Mouse (Mus musculus): ENCODE results near the gene Iqgap2. TPM values are rescaled to one million over a fixed set of nuclear protein-coding genes. Genes with fewer than 3 reads are reported as not detected.

Gene Iqgap2
- polyA plus RNA-seq, 1 experiment from 2014 or later: 16.6 TPM

DNA sequence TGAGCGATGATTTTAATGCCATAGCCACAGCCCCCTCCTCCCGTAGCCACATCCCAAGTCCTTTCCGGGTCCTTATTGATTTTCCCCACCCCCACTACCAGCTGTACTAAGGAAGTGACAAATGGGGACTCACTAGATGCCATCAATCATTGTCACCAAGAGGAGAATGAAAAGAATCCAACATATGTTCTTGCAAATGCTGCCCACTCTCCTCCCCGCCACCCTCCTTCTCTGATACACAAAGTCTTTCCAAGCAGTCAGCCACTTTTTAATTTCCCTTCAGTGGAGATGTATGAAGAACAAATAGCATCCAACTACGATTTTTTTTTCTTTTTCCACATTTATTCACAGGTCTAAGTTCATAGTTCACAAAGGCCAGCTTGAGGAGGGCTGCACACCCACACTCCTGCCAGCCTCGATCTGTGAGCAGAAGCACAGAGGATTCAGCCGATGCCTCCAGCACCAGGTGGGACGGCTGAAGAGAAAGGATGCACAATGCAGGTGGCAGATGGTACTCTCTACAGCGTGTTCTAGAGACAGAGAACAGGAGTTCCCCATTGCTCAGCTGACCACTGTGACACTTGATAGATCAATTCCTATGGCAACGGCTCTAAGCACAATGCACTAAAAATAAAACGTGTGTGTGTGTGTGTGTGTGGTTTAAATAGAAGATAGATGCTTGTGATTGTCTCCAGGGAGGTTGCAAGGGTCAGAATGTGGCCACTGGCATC is 116.6 kb downstream of the Iqgap2 start:
- Histone ChIP-seq H3K27me3 (no peaks in the 10 kb centered on the region), H3K4me1 (peaks cover 25% of the 10 kb centered on the region), H3K27ac (no peak overlapping the region), H3K4me2 (replicated peaks) (no peak overlapping the region), H3K36me3 (no peaks in the 10 kb centered on the region), H3K9ac (no peak overlapping the region), H3K4me3 (no peak overlapping the region), H3K9me3 (no peaks in the 10 kb centered on the region)
- no peak for ATAC-seq (ENCODE audit: insufficient number of reproducible peaks, insufficient read depth, low FRiP score, low TSS enrichment)
- 66% methylated on average over 11 of the region's 11 CpGs for WGBS

DNA sequence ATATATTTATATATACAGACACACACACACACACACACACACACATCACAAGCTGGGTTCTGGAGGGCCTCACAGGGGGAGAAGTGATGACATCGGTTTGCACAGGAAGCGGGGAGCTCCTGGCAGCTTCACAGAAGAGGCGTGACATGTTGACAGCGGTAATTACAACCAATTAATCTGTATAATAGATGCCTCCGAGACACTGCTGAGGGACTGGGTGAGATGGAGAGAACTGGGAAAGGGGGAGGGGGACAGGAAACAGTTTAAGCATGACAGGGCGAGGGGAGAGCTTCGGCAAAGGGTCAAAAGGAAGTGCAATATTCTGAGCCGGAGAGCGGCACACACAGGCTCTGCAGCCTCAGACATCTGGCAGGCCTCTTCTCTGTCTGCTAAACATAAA is 126.7 kb downstream of the Iqgap2 start:
- peak; percentile 39; the same call in 1 of the 2 replicates for ATAC-seq (ENCODE audit: insufficient number of reproducible peaks, insufficient read depth, low FRiP score, low TSS enrichment)
- Histone ChIP-seq H3K27ac (peak overlapping the region; percentile 55), H3K4me1 (peaks cover 17% of the 10 kb centered on the region), H3K27me3 (no peaks in the 10 kb centered on the region), H3K9ac (no peak overlapping the region), H3K4me3 (no peak overlapping the region), H3K9me3 (no peaks in the 10 kb centered on the region), H3K4me2 (replicated peaks) (peak overlapping the region; percentile 34), H3K36me3 (no peaks in the 10 kb centered on the region)
- WGBS: 12% methylated on average over 9 of the region's 9 CpGs

DNA sequence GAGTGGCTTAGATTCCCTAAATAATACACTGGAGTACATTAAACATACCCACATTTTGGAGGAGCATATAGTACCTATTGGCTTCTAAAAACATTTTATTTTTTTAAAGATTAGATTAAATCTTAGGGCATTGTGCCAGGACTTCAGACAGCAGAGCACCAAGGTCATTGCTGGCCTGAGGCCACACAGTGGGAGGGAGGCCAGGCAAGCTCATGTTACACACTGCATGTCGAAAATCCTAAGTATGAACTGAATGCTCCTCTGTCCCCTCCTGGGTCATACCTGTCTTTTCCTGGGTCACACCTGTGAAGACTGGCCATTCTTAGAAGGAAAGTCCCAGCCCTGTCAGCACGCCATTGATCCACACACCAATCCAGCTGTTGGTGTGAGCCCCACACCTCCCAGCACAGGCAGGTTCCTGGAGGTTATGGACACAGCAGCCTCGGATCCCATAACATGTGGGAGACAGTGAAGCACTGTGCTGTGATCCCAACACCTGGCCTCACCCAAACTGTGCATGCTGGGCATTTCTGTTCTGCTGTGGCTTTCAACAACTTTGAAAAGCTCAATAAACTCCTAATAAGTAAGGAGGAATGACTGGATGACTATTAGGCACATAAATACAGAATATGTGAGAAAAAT is 127.7 kb downstream of the Iqgap2 start:
- Histone ChIP-seq H3K27ac (peak overlapping the region; percentile 46; the same call in 1 of the 2 replicates), H3K9ac (no peak overlapping the region), H3K4me1 (peaks cover 17% of the 10 kb centered on the region), H3K36me3 (no peaks in the 10 kb centered on the region), H3K4me3 (no peak overlapping the region), H3K27me3 (no peaks in the 10 kb centered on the region), H3K9me3 (no peaks in the 10 kb centered on the region), H3K4me2 (replicated peaks) (no peak overlapping the region)
- WGBS: 8% methylated on average over 3 of the region's 3 CpGs
- no peak; the same call in 1 of the 2 replicates for ATAC-seq (ENCODE audit: insufficient number of reproducible peaks, insufficient read depth, low FRiP score, low TSS enrichment)

DNA sequence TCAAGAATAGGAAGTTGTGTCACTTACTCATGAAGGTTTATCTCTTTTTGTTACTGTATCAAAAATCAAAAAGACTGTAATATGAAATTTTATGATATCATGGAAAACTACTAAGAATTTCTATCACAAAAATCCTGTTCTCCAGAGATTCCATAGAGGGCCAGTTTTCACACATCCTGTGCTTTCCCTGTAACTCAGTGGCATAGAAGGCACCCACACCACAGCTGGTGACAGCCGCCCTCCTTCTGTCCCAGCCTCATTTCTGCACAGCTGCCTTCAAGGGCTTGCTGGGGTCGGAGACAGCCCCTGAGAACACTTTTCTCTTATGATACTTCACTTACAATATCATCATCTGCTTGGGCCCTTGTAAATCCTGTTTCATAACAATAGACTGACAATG is 131.9 kb downstream of the Iqgap2 start:
- no peak overlapping the region for H3K9ac ChIP-seq
- WGBS: 86% methylated on average over 2 of the region's 2 CpGs
- no peak for ATAC-seq (ENCODE audit: insufficient number of reproducible peaks, insufficient read depth, low FRiP score, low TSS enrichment)
- no peak overlapping the region for H3K4me3 ChIP-seq
- no peak overlapping the region for H3K27ac ChIP-seq
- H3K9me3 ChIP-seq: no peaks in the 10 kb centered on the region
- H3K4me1 ChIP-seq: peaks cover 8% of the 10 kb centered on the region
- H3K36me3 ChIP-seq: peaks cover 8% of the 10 kb centered on the region; the same call in 1 of the 2 replicates
- no peak overlapping the region for H3K4me2 ChIP-seq (replicated peaks)
- no peaks in the 10 kb centered on the region for H3K27me3 ChIP-seq

DNA sequence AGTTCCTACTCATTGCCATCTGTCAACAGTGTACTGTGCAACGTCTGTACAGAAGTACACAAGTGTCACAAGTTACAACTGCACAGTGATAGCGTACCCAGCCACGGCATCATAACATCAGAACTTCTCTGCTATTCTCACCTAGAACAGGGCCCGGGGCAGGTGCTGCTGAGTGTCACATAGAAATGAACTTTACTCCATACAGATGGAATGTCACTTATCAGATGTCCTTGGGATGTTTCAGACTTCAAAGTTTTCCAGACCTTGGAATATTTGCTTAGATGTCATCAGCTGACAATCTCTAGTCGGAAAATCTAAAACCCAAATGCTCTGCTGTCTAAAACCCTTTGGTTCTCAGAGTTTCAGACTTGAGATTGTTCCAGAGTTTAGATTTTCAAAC is 137.4 kb downstream of the Iqgap2 start:
- 87% methylated on average over 5 of the region's 5 CpGs for WGBS

DNA sequence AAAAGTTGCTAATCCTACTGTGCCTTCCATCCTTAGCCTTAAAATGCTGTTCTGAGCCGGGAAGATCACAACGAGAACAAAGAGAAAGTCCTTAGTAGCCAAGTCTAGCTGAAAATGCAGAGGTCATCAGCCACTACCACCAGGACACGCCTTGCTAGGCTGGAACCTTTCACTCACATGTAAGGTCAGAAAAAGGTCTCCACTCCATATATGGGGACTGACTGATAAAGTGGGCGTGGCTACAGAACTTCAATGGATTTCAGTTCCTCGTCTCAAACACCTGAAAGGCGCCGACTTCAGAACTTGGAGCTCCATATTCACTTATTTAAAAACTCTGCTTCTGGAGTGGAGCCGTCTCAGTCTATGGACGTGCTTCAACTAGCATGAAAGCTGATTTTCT is 139.3 kb downstream of the Iqgap2 start:
- H3K4me3 ChIP-seq: no peak overlapping the region
- no peak overlapping the region for H3K4me2 ChIP-seq (replicated peaks)
- H3K36me3 ChIP-seq: peaks cover 8% of the 10 kb centered on the region; the same call in 1 of the 2 replicates
- WGBS: 83% methylated on average over 9 of the region's 9 CpGs
- peaks cover 3% of the 10 kb centered on the region; the same call in 1 of the 2 replicates for H3K4me1 ChIP-seq
- H3K27ac ChIP-seq: no peak overlapping the region
- no peak overlapping the region for H3K9ac ChIP-seq
- ATAC-seq (ENCODE audit: insufficient number of reproducible peaks, insufficient read depth, low FRiP score, low TSS enrichment): no peak
- H3K27me3 ChIP-seq: no peaks in the 10 kb centered on the region
- no peaks in the 10 kb centered on the region for H3K9me3 ChIP-seq

More for the DNA sequence above, 137.4 kb downstream of the Iqgap2 start:
- no peak overlapping the region for H3K4me3 ChIP-seq
- H3K4me2 ChIP-seq (replicated peaks): no peak overlapping the region
- no peaks in the 10 kb centered on the region for H3K27me3 ChIP-seq
- peaks cover 8% of the 10 kb centered on the region; the same call in 1 of the 2 replicates for H3K36me3 ChIP-seq
- no peak overlapping the region for H3K27ac ChIP-seq
- H3K9me3 ChIP-seq: no peaks in the 10 kb centered on the region
- no peaks in the 10 kb centered on the region for H3K4me1 ChIP-seq
- no peak overlapping the region for H3K9ac ChIP-seq
- ATAC-seq (ENCODE audit: insufficient number of reproducible peaks, insufficient read depth, low FRiP score, low TSS enrichment): no peak

DNA sequence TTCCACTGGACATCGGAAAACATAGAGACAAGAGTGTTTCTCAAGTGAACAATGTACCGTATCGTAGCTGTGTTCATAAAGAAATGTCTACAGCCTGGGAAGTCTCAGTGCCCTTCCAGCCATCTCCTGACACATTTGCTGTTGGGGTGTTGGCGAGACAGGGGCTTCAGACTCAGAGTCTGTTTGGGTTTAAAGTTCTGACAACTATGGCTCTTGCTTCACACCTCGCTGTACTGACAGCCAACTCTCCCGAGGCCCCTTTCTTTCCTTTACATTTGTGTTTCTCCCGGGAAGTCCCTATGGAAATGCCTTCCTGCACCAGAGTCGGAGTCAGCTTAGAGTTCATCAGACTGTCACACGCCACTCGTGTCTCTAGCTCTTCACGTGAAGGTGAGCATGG is 144.2 kb downstream of the Iqgap2 start:
- ATAC-seq (ENCODE audit: insufficient number of reproducible peaks, insufficient read depth, low FRiP score, low TSS enrichment): no peak
- Histone ChIP-seq H3K9me3 (no peaks in the 10 kb centered on the region), H3K4me3 (no peak overlapping the region), H3K4me2 (replicated peaks) (no peak overlapping the region), H3K27ac (peak overlapping the region; percentile 54; the same call in 1 of the 2 replicates), H3K9ac (no peak overlapping the region), H3K4me1 (peaks cover 25% of the 10 kb centered on the region), H3K36me3 (no peaks in the 10 kb centered on the region), H3K27me3 (no peaks in the 10 kb centered on the region)
- 66% methylated on average over 11 of the region's 11 CpGs for WGBS

DNA sequence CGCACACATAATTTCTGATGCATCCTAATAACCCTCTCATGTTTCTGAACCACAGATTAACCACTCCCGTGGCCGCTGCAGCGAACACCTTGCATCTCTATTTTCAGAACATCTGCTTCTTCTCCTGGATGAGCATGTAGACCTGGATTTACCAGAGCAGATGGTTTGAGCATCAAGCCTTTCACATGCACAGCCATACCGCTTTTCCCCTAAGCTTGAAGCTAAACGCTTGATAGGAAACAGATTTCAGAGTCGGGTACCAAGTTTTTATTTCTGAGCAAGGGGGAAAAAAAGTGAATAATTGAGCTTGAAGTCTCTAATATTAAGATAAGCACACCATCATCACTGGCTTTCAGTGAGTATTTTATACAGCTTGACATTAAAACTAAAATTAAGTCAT is 144.6 kb downstream of the Iqgap2 start:
- no peaks in the 10 kb centered on the region for H3K27me3 ChIP-seq
- 51% methylated on average over 7 of the region's 7 CpGs for WGBS
- peaks cover 25% of the 10 kb centered on the region for H3K4me1 ChIP-seq
- H3K4me2 ChIP-seq (replicated peaks): no peak overlapping the region
- H3K27ac ChIP-seq: peak overlapping the region; percentile 17; the same call in 1 of the 2 replicates
- no peaks in the 10 kb centered on the region for H3K36me3 ChIP-seq
- H3K9ac ChIP-seq: no peak overlapping the region
- H3K4me3 ChIP-seq: no peak overlapping the region
- ATAC-seq (ENCODE audit: insufficient number of reproducible peaks, insufficient read depth, low FRiP score, low TSS enrichment): no peak
- no peaks in the 10 kb centered on the region for H3K9me3 ChIP-seq

DNA sequence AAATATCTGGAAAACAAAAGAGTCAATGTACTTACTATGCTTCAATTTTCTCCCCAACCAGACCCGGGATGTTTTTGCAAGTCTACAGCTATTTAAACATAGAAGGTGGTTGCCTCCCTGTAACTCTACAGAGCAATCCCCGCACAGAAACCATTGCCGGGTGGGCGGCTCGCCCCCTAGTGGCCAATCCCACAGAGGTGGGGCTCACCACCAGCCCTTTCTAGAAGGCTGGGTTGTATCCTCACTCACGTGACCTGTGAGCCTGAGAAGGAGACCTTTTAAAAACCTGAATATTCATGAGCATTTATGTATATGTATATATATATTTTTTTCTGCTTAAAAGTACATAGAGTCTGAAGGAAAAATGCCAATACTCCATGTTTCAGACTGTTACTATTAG is 145.2 kb downstream of the Iqgap2 start:
- peaks cover 25% of the 10 kb centered on the region for H3K4me1 ChIP-seq
- H3K9ac ChIP-seq: no peak overlapping the region
- H3K9me3 ChIP-seq: no peaks in the 10 kb centered on the region
- ATAC-seq (ENCODE audit: insufficient number of reproducible peaks, insufficient read depth, low FRiP score, low TSS enrichment): peak; percentile 77; the same call in 1 of the 2 replicates
- no peak overlapping the region for H3K4me3 ChIP-seq
- WGBS: 7% methylated on average over 6 of the region's 6 CpGs
- H3K27ac ChIP-seq: no peak overlapping the region
- H3K4me2 ChIP-seq (replicated peaks): no peak overlapping the region
- H3K27me3 ChIP-seq: no peaks in the 10 kb centered on the region
- no peaks in the 10 kb centered on the region for H3K36me3 ChIP-seq

DNA sequence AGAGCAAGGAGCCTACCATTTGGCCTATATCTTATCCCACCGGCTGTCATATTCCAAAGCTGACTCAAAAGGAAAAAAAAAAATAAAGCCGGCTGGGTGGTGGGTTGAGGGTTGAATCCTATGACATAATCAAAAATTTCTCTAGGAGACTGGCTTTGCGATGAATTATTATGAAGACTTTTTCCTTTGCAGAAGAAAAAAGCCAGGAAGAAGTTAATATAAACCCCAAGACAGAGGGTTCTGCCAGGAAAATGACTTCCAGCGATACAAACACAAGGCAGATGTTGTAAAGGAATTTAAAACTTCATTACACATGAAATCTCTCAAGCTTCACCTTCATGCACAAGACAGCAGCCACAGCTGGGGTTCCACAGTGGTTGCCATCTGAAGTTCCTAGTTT is 146.3 kb downstream of the Iqgap2 start:
- Histone ChIP-seq H3K27ac (peak overlapping the region; percentile 58; the same call in 1 of the 2 replicates), H3K27me3 (no peaks in the 10 kb centered on the region), H3K36me3 (no peaks in the 10 kb centered on the region), H3K4me2 (replicated peaks) (no peak overlapping the region), H3K4me3 (no peak overlapping the region), H3K4me1 (peaks cover 27% of the 10 kb centered on the region), H3K9me3 (no peaks in the 10 kb centered on the region), H3K9ac (no peak overlapping the region)
- WGBS: 46% methylated on average over 4 of the region's 4 CpGs
- no peak for ATAC-seq (ENCODE audit: insufficient number of reproducible peaks, insufficient read depth, low FRiP score, low TSS enrichment)

DNA sequence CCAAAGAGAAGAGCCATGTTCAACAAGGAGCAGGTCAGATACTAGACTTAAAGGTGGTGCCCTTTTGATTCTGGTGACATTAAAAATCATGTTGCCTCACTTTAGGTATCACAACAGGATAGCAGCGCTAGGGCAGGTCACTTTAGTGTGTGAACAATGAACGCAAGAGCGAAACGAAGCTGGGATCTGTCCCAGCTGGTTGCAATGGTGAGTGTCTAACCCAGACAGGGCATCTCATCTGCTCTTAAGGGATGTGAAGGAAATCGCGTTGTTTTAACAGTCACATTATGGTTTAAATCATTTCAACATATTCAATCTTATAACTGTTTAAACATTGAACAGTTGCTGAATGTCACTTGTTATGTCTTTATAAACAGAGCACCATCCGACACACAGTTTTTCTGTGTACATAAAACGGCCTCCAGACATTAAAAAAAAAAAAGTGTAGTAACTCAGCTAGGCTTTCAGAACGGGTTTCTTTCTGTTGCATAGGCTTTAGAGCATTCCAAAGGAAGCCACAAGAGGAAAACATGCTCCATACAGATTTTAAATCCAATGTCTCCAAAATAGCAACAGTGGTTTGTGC is 148.7 kb downstream of the Iqgap2 start:
- Histone ChIP-seq H3K27me3 (no peaks in the 10 kb centered on the region), H3K4me1 (peaks cover 30% of the 10 kb centered on the region), H3K9ac (no peak overlapping the region), H3K36me3 (no peaks in the 10 kb centered on the region), H3K4me2 (replicated peaks) (no peak overlapping the region), H3K27ac (peak overlapping the region; percentile 51; the same call in 1 of the 2 replicates), H3K4me3 (no peak overlapping the region), H3K9me3 (no peaks in the 10 kb centered on the region)
- ATAC-seq (ENCODE audit: insufficient number of reproducible peaks, insufficient read depth, low FRiP score, low TSS enrichment): no peak
- 66% methylated on average over 9 of the region's 9 CpGs for WGBS

Data from embryonic facial prominence, embryonic 12.5 days (tissue).